Mouse (Mus musculus) forebrain, postnatal 0 days (tissue): ENCODE results near the gene Pa2g4. TPM values are rescaled to one million over a fixed set of nuclear protein-coding genes. Genes with fewer than 3 reads are reported as not detected.

Source experiments
- ATAC-seq: fragments of 200-750 bp; cut with Nextera tagmentation; 2 replicates; pipeline ENCODE4 v1.8.0; 2017; ENCODE audit warnings: mild to moderate bottlenecking, moderate library complexity
- DNase-seq: peaks from one replicate; pipeline ENCODE4 v3.0.0-alpha.2; 2015
- H3K27ac ChIP-seq: fragments of 300-500 bp; sonication (generic); 2 replicates; pipeline ENCODE4 v1.5.1; 2014; ENCODE audit warnings: low read depth, mild to moderate bottlenecking, antibody characterized with exemption, low read length, moderate library complexity, mixed read lengths
- H3K27me3 ChIP-seq: fragments of 300-500 bp; sonication (generic); 2 replicates; pipeline ENCODE4 v1.6.1; 2014; ENCODE audit warnings: mild to moderate bottlenecking, low read length, mixed read lengths; ENCODE audit not compliant: insufficient read depth
- H3K36me3 ChIP-seq: fragments of 300-500 bp; sonication (generic); 2 replicates; pipeline ENCODE4 v1.6.1; 2014; ENCODE audit warnings: mild to moderate bottlenecking, moderate library complexity; ENCODE audit not compliant: insufficient read depth
- H3K4me1 ChIP-seq: fragments of 300-500 bp; sonication (generic); 2 replicates; pipeline ENCODE4 v1.6.1; 2014; ENCODE audit warnings: antibody characterized with exemption; ENCODE audit not compliant: insufficient read depth
- H3K4me2 ChIP-seq: fragments of 300-500 bp; sonication (generic); 2 replicates; pipeline ENCODE4 v1.6.1; 2014; ENCODE audit warnings: low read depth, mild to moderate bottlenecking, moderate library complexity
- H3K4me3 ChIP-seq: fragments of 300-500 bp; sonication (generic); 2 replicates; pipeline ENCODE4 v1.5.1; 2014; ENCODE audit warnings: low read depth, low read length, mixed read lengths
- H3K9ac ChIP-seq: fragments of 300-500 bp; sonication (generic); 2 replicates; pipeline ENCODE4 v1.6.1; 2014; ENCODE audit warnings: mild to moderate bottlenecking
- H3K9me3 ChIP-seq: fragments of 300-500 bp; sonication (generic); 2 replicates; pipeline ENCODE4 v1.6.1; 2016; ENCODE audit warnings: low read length
- CTCF ChIP-seq: sonication (generic); IDR thresholded peaks from 2 replicates; pipeline ENCODE4 v1.5.1; 2016; ENCODE audit warnings: antibody characterized with exemption, control low read depth, low read depth
- WGBS: fragments of 180-500 bp; shearing (Covaris S2); extraction: QIAGEN DNeasy Blood & Tissue Kit; methylation state at CpG from one replicate; pipeline ENCODE4 v1.1.7; 2014; 5-methylcytosine and 5-hydroxymethylcytosine counted together
- polyA plus RNA-seq: library from polyadenylated mRNA; unstranded; fragments of >200 nt; fragmentation: Nextera tagmentation; extraction: Ambion mirVana; gene quantifications from 2 replicates; pipeline ENCODE4 v1.2.1, GENCODE M21; 2015
- total RNA-seq: library from RNA; depleted of rRNA; stranded (reverse); fragments of >200 nt; gene quantifications from 2 replicates; pipeline ENCODE4 v1.2.3, GENCODE M21; 2014

Gene Pa2g4
- total and polyA plus RNA-seq, 2 experiments from 2014 or later = 122 to 128 TPM

- peak within 1 kb of the TSS; percentile 59 for H3K4me3 ChIP-seq
- WGBS = 1% methylated on average over 36 of the region's 37 CpGs
- peak; percentile 52 for TF ChIP-seq CTCF
- peak; percentile 95 for ATAC-seq
- H3K27ac ChIP-seq = peak within 1 kb of the TSS; percentile 9; the same call in 1 of the 2 replicates
- H3K27me3 ChIP-seq = 0 out of 2 replicates have a peak, but pooled peaks cover 4% of the 10 kb centered on the region
- H3K9me3 ChIP-seq = no peaks in the 10 kb centered on the region
- DNase-seq = peak; percentile 93
- H3K4me1 ChIP-seq = peaks cover 6% of the 10 kb centered on the region; the same call in 1 of the 2 replicates
- H3K9ac ChIP-seq = peak within 1 kb of the TSS; percentile 60
- H3K36me3 ChIP-seq = no peaks in the 10 kb centered on the region
- H3K4me2 ChIP-seq = peak within 1 kb of the TSS; percentile 96
Observed at GRCm38 (mm10) chr10:128525671-128526308, 40.0 kb downstream of the Pa2g4 start, which contains the start of gene Esyt1. Gene Esyt1 (minus strand): TSS chr10:128525871.

DNA sequence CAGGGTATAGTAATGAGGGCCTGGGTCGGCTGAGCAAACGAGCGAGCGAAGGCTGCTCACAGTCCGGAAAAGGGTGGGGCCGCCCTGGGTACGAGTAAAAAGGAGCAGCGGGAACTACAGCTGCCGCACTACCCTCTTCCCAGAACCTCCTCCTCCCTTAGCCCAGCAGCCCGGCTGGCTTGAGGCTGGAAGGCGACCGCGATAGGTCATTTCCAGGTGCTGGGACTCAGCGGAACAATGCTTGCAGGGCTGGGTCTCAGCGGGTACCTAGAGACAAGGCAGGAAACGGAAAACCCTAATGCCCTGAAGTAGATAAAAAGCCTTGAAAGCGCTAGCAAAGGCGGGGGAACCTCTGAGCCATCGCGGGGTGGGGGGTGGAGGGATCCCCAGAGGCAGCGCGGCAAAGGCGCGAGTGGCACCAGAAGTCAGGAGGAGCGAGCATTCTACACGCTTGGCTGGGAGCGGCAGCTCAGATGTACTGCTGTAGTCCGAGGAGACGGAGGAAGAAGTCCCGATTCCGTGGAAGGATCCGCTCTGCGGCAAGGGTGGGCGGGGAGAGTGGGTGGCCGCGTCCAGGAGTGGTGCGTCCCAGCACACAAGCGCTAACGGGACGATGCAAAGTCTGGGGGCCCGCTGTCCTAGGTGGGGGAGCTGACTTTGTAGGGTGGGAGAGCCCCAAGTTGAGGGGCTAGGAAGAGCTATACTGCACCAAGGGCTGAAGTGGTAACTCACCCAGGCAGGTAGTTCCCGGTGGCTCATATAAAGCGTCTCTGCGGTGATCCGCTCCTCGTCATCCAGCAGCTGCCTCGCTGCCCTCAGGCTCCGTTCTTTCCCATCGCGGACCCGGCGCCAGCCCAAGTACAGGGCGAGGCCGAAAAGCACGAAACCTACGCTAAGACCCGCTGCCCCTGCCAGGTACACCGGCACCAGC lies 40.8 kb downstream of the Pa2g4 start:
- DNase-seq = peak; percentile 57
- Histone ChIP-seq H3K27ac (peak overlapping the region; percentile 9; the same call in 1 of the 2 replicates), H3K4me2 (peak overlapping the region; percentile 96), H3K9ac (peak overlapping the region; percentile 60), H3K4me1 (peaks cover 6% of the 10 kb centered on the region; the same call in 1 of the 2 replicates), H3K9me3 (no peaks in the 10 kb centered on the region), H3K4me3 (peak overlapping the region; percentile 59), H3K36me3 (no peaks in the 10 kb centered on the region), H3K27me3 (0 out of 2 replicates have a peak, but pooled peaks cover 4% of the 10 kb centered on the region)
- peak; percentile 37 for ATAC-seq
- TF ChIP-seq CTCF = no peak
- under 1% methylated on average over 58 of the region's 58 CpGs for WGBS

GRCm38 (mm10) chr10:128524111-128524731 lies 41.6 kb downstream of the Pa2g4 start:
- H3K4me2 ChIP-seq = peak overlapping the region; percentile 96
- 17% methylated on average over 11 of the region's 11 CpGs for WGBS
- no peak overlapping the region for H3K27ac ChIP-seq
- no peaks in the 10 kb centered on the region for H3K36me3 ChIP-seq
- ATAC-seq = no peak
- 0 out of 2 replicates have a peak, but pooled peaks cover 4% of the 10 kb centered on the region for H3K27me3 ChIP-seq
- peaks cover 6% of the 10 kb centered on the region; the same call in 1 of the 2 replicates for H3K4me1 ChIP-seq
- H3K9ac ChIP-seq = peak overlapping the region; percentile 60
- H3K4me3 ChIP-seq = peak overlapping the region; percentile 59
- TF ChIP-seq CTCF = no peak
- no peaks in the 10 kb centered on the region for H3K9me3 ChIP-seq
- DNase-seq = no peak

- Histone ChIP-seq H3K27me3 (0 out of 2 replicates have a peak, but pooled peaks cover 4% of the 10 kb centered on the region), H3K27ac (no peak overlapping the region), H3K4me3 (no peak overlapping the region), H3K9ac (no peak overlapping the region), H3K9me3 (no peaks in the 10 kb centered on the region), H3K4me2 (no peak overlapping the region), H3K4me1 (peaks cover 6% of the 10 kb centered on the region; the same call in 1 of the 2 replicates), H3K36me3 (no peaks in the 10 kb centered on the region)
- no peak for DNase-seq
- no peak for TF ChIP-seq CTCF
- no peak for ATAC-seq
- 73% methylated on average over 6 of the region's 6 CpGs for WGBS
Observed at GRCm38 (mm10) chr10:128522351-128522750, 43.4 kb downstream of the Pa2g4 start.

GRCm38 (mm10) chr10:128520591-128520990 lies 45.2 kb downstream of the Pa2g4 start:
- no peak overlapping the region for H3K27ac ChIP-seq
- H3K36me3 ChIP-seq = no peaks in the 10 kb centered on the region
- no peak for DNase-seq
- H3K9ac ChIP-seq = no peak overlapping the region
- 0 out of 2 replicates have a peak, but pooled peaks cover 3% of the 10 kb centered on the region for H3K4me1 ChIP-seq
- WGBS = 85% methylated on average over 16 of the region's 16 CpGs
- H3K4me3 ChIP-seq = no peak overlapping the region
- no peak for ATAC-seq
- no peak for TF ChIP-seq CTCF
- no peaks in the 10 kb centered on the region for H3K9me3 ChIP-seq
- H3K27me3 ChIP-seq = no peaks in the 10 kb centered on the region
- no peak overlapping the region for H3K4me2 ChIP-seq

- ATAC-seq (0 out of 2 replicates have a peak, but pooled peaks have one; percentile 45), DNase-seq (peak; percentile 16)
- Histone ChIP-seq H3K27ac (no peak overlapping the region), H3K9ac (no peak overlapping the region), H3K27me3 (no peaks in the 10 kb centered on the region), H3K36me3 (no peaks in the 10 kb centered on the region; the same call in 1 of the 2 replicates), H3K4me3 (no peak overlapping the region), H3K4me2 (no peak overlapping the region), H3K9me3 (no peaks in the 10 kb centered on the region), H3K4me1 (no peaks in the 10 kb centered on the region)
- peak; percentile 55 for TF ChIP-seq CTCF
- 69% methylated on average over 7 of the region's 7 CpGs for WGBS
Observed at GRCm38 (mm10) chr10:128518833-128519232, 47.0 kb downstream of the Pa2g4 start.
